ENCODE assay signal across 9 mouse cellular contexts in the genomic region with DNA sequence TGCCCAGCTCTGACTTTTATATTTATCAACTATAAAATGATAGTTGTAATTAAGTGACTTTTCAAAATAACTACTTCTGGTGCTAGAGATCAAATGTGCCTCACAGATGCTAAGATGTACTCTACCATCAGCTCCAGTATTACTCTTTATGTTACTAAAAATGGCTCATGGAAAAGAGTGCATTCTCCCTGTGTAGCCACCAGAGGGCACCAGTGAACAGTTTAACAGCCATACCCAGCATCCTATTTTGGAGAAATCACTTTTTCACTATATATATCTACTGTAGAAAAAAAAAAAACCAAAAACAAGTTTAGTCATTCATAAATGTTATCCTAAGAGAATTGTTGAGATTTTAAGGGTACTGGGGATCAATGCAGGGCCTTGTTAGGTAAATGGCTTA. TPM values are rescaled to one million over a fixed set of nuclear protein-coding genes. Genes with fewer than 3 reads are reported as not detected.
DNase-seq lines count a peak whose midpoint lies in the region; ATAC-seq lines count a peak whose summit lies in the region.
"Had no signal": no experiment of that assay in that cellular context is flagged by ENCODE, and none has a peak within 500 bp of the region (broad histone marks: within the 10 kb centered on the region; RNA-seq: fewer than 3 reads in every experiment).

No protein-coding gene starts in this region.

- no peak overlapping the region for H3K27ac ChIP-seq in hindbrain, embryonic 14.5 days
- H3K27ac ChIP-seq in hindbrain, embryonic 12.5 days = no peak overlapping the region
- H3K27ac ChIP-seq in embryonic facial prominence, embryonic 11.5 days (replicated peaks; ENCODE audit: low read depth, low read length) = no peak overlapping the region
- H3K27ac ChIP-seq: liver, embryonic 15.5 days had no signal

- intact Hi-C loops in left cerebral cortex, postnatal 4 days (cut with DNase I) = loop anchor here (10.0 kb wide), 1 partner anchor 164 kb away; no protein-coding TSS in a partner anchor

- H3K36me3 ChIP-seq in hindbrain, embryonic 14.5 days (replicated peaks; ENCODE audit: control insufficient read depth, insufficient read depth) = peaks cover under 1% of the 10 kb centered on the region; the same call in 1 of the 2 replicates
- no peaks in the 10 kb centered on the region for H3K36me3 ChIP-seq in hindbrain, embryonic 12.5 days
- H3K36me3 ChIP-seq in embryonic facial prominence, embryonic 11.5 days (replicated peaks; ENCODE audit: control insufficient read depth, insufficient read depth, low read depth, low read length) = no peaks in the 10 kb centered on the region
- H3K36me3 ChIP-seq: liver, embryonic 15.5 days had no signal

- no peak for ATAC-seq in hindbrain, embryonic 14.5 days (ENCODE audit: low FRiP score)
- no peak for ATAC-seq in hindbrain, embryonic 12.5 days (ENCODE audit: low FRiP score)
- no peak for ATAC-seq in embryonic facial prominence, embryonic 11.5 days (replicated peaks; ENCODE audit: insufficient number of reproducible peaks, low FRiP score, low TSS enrichment, low read depth)

- H3K4me1 ChIP-seq in hindbrain, embryonic 14.5 days (replicated peaks; ENCODE audit: control insufficient read depth, insufficient read depth, low read length) = peaks cover 15% of the 10 kb centered on the region
- peaks cover 20% of the 10 kb centered on the region for H3K4me1 ChIP-seq in hindbrain, embryonic 12.5 days
- no peaks in the 10 kb centered on the region for H3K4me1 ChIP-seq in embryonic facial prominence, embryonic 11.5 days (ENCODE audit: control insufficient read depth, insufficient read depth, low read length)

- H3K9me3 ChIP-seq in hindbrain, embryonic 14.5 days (ENCODE audit: control insufficient read depth, low read length) = no peaks in the 10 kb centered on the region
- no peaks in the 10 kb centered on the region for H3K9me3 ChIP-seq in hindbrain, embryonic 12.5 days (replicated peaks)
- H3K9me3 ChIP-seq in embryonic facial prominence, embryonic 11.5 days (replicated peaks; ENCODE audit: control insufficient read depth, low read length) = no peaks in the 10 kb centered on the region
- H3K9me3 ChIP-seq: liver, embryonic 15.5 days had no signal

- H3K9ac ChIP-seq in hindbrain, embryonic 14.5 days = no peak overlapping the region
- no peak overlapping the region for H3K9ac ChIP-seq in hindbrain, embryonic 12.5 days
- no peak overlapping the region for H3K9ac ChIP-seq in embryonic facial prominence, embryonic 11.5 days (replicated peaks; ENCODE audit: low read length)
- H3K9ac ChIP-seq: liver, embryonic 15.5 days had no signal

- no peaks in the 10 kb centered on the region for H3K27me3 ChIP-seq in hindbrain, embryonic 14.5 days (ENCODE audit: control insufficient read depth, insufficient read depth, low read length)
- H3K27me3 ChIP-seq in hindbrain, embryonic 12.5 days = no peaks in the 10 kb centered on the region
- no peaks in the 10 kb centered on the region for H3K27me3 ChIP-seq in embryonic facial prominence, embryonic 11.5 days (ENCODE audit: control insufficient read depth, insufficient read depth, low read length)
- H3K27me3 ChIP-seq: liver, embryonic 15.5 days had no signal

- no peak overlapping the region for H3K4me3 ChIP-seq in hindbrain, embryonic 14.5 days (replicated peaks; ENCODE audit: low read length)
- no peak overlapping the region for H3K4me3 ChIP-seq in hindbrain, embryonic 12.5 days
- H3K4me3 ChIP-seq in embryonic facial prominence, embryonic 11.5 days (ENCODE audit: low read depth, low read length) = no peak overlapping the region
- H3K4me3 ChIP-seq: liver, embryonic 15.5 days had no signal

- peak; percentile 83 for DNase-seq in hindbrain, embryonic 14.5 days (ENCODE audit: low spot score)
- peak; percentile 36 to 57 for DNase-seq in CD8-positive naive resting alpha-beta T cell, adult 2 months (ENCODE audit: low read depth in 2 of 2, low spot score in 2 of 2)
- peak; percentile 68 for DNase-seq in ZHBTc4 (ENCODE audit: low read depth, low spot score)
- DNase-seq in embryonic facial prominence, embryonic 11.5 days (ENCODE audit: low spot score) = peak; percentile 74
- peak; percentile 51 for DNase-seq in left cerebral cortex, postnatal 4 days
- peak; percentile 77 to 82 for DNase-seq in right cerebral cortex, postnatal 10 days (ENCODE audit: low spot score in 2 of 2)
- no peak for DNase-seq in ovary, adult 18-20 months (ENCODE audit: low spot score)

- H3K4me2 ChIP-seq in hindbrain, embryonic 14.5 days (replicated peaks) = no peak overlapping the region
- no peak overlapping the region for H3K4me2 ChIP-seq in hindbrain, embryonic 12.5 days (replicated peaks)
- H3K4me2 ChIP-seq in embryonic facial prominence, embryonic 11.5 days (ENCODE audit: low read depth, low read length) = no peak overlapping the region
- H3K4me2 ChIP-seq: liver, embryonic 15.5 days had no signal

RNA-seq across cellular contexts. Expression of gene Rab33b, which starts 2.7 kb away (rescaled TPM):
- 26.6 and 29.9 TPM in 2 replicates for polyA plus RNA-seq in hindbrain, embryonic 14.5 days (2014; fragmentation: Nextera tagmentation; extraction: Ambion mirVana)
- polyA plus RNA-seq in hindbrain, embryonic 12.5 days (2016; fragmentation: Nextera tagmentation; extraction: Ambion mirVana) = 22.3 and 24.2 TPM in 2 replicates
- polyA plus RNA-seq in embryonic facial prominence, embryonic 11.5 days (2014; fragmentation: Nextera tagmentation; extraction: Ambion mirVana) = 19.8 and 21.7 TPM in 2 replicates
- total RNA-seq in left cerebral cortex, postnatal 4 days (2021) = 10 to 100 TPM; 33.3 to 34.3 TPM
